Mouse (Mus musculus): ENCODE measurements around the gene Soga1.

DNA sequence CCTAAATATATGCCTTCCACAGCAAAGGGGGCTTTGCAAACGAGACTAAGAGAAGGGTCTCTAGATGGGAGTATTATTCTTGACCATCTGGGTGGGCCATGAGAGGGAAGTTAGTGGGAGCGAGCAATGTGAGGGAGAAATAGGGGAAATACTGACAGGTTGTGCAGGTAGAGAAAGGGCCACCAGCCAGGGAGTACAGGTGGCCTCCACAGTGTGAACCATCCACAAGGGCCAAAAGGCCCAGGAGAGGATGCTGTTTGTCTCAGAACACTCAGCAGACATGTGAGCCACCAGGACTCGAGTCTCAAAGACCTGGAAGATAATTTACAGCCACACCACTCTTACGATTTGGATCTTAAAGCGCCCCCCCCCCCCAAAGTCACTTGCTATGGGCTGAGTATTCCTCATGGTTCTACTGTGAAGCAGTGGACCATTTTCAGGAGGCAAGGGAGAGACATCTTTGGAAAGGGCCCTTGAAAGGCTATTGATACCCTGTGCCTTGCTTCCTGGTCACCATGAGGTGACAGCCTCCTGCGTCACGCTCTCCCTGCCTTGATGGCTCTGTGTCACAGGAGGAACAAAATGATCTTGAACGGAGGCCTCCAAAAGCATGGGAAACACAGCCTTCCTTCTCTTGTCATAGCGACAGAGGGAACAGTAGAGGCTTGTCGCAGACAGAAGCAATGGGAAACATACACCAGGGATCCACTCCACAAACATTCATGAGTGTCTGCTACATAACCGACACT is 18.3 kb downstream of the Soga1 start:
- TF ChIP-seq FLI1 (IDR thresholded peaks at IDR 0.05; ENCODE audit: low read length) (no peak), GATA1 (IDR thresholded peaks at IDR 0.05; ENCODE audit: borderline replicate concordance, low read length) (no peak)

All from megakaryocyte, embryonic 14.5 days (primary cell).